Mouse (Mus musculus) gastrocnemius, postnatal 36 days (tissue): ENCODE measurements around the gene Gdf15. TPM values are rescaled to one million over a fixed set of nuclear protein-coding genes. Genes with fewer than 3 reads are reported as not detected.
"Not testable (repeated sequence)": the region's sequence is repeated elsewhere in the genome, so short reads cannot be mapped to it uniquely, and the experiment has no call there.

Source experiments
- DNase-seq, 2 experiments: peaks; one replicate each; pipeline ENCODE4 v3.0.0; 2022
- intact Hi-C: fragments of 180-260 bp; cut with DNase I; formaldehyde crosslinking; loops from one replicate; pipeline ENCODE4 v1.15.1; 2025
- total RNA-seq, 2 experiments: library from RNA; stranded (reverse); gene quantifications; 2 replicates each; pipeline ENCODE4 v1.2.3; 2021

Gene Gdf15
- total RNA-seq, 2 experiments from 2014 or later, result 0.18 TPM; not detected in 1

- DNase-seq, result no peak
- intact Hi-C loops, result no loop called here
Measured at GRCm38 (mm10) chr8:70594621-70595564, 37.4 kb downstream of the Gdf15 start.

GRCm38 (mm10) chr8:70593961-70594609 lies 38.2 kb downstream of the Gdf15 start, which contains the start of gene Isyna1:
Gene Isyna1 (plus strand): TSS chr8:70594373.
- peak; percentile 58 to 62 for DNase-seq
- intact Hi-C loops, result no loop called here

- intact Hi-C loops, result no loop called here
- no peak for DNase-seq
Measured at GRCm38 (mm10) chr8:70593173-70593572, 39.1 kb downstream of the Gdf15 start.

GRCm38 (mm10) chr8:70591569-70591968 lies 40.7 kb downstream of the Gdf15 start:
- intact Hi-C loops, result no loop called here
- no peak for DNase-seq

- not testable (repeated sequence) for DNase-seq
Measured at GRCm38 (mm10) chr8:70587955-70588354, 44.3 kb downstream of the Gdf15 start.

GRCm38 (mm10) chr8:70585258-70585652 lies 47.0 kb downstream of the Gdf15 start:
- intact Hi-C loops, result loop anchor here (2.0 kb wide), 1 partner anchor 24 kb away; no protein-coding TSS in a partner anchor
- peak; percentile 53 to 71 for DNase-seq

More at GRCm38 (mm10) chr8:70587955-70588354, 44.3 kb downstream of the Gdf15 start:
- intact Hi-C loops, result not testable (repeated sequence)

- no peak for DNase-seq
- intact Hi-C loops, result loop anchor here (2.0 to 5.0 kb wide), 2 partner anchors 24 to 37 kb away; no protein-coding TSS in a partner anchor
Measured at GRCm38 (mm10) chr8:70584606-70585257, 47.5 kb downstream of the Gdf15 start.

GRCm38 (mm10) chr8:70583476-70584387 lies 48.5 kb downstream of the Gdf15 start:
- no peak for DNase-seq
- intact Hi-C loops, result loop anchor here (2.0 to 5.0 kb wide), 2 partner anchors 23 to 36 kb away; no protein-coding TSS in a partner anchor

Other genes with a start within 250 kb of the Gdf15 start
- gene Crtc1, start 192.9 kb downstream of the Gdf15 start, total RNA-seq, result 1 to 10 TPM; 5.3 to 7.5 TPM
- gene Klhl26, start 155.5 kb downstream of the Gdf15 start, total RNA-seq, result 1 to 10 TPM; 6.8 to 7.5 TPM
- gene Tmem59l, start 145.1 kb downstream of the Gdf15 start, total RNA-seq, result not detected
- 1 to 10 TPM; 3.4 to 3.8 TPM for gene Crlf1, start 139.3 kb downstream of the Gdf15 start, total RNA-seq
- 100 to 1,000 TPM; 126 to 128 TPM for gene Rex1bd, start 125.7 kb downstream of the Gdf15 start, total RNA-seq
- 100 to 1,000 TPM; 787 to 802 TPM for gene Uba52, start 121.7 kb downstream of the Gdf15 start, total RNA-seq
- 100 to 1,000 TPM in 1 of 2 experiments, 10 to 100 TPM in 1; 99.3 to 107 TPM for gene Fkbp8, start 104.7 kb downstream of the Gdf15 start, total RNA-seq
- 10 to 100 TPM; 67.7 to 74.7 TPM for gene Kxd1, start 104.5 kb downstream of the Gdf15 start, total RNA-seq
- 10 to 100 TPM in 1 of 2 experiments, 1 to 10 TPM in 1; 9.6 to 10.5 TPM for gene Ell, start 93.0 kb downstream of the Gdf15 start, total RNA-seq
- 1 to 10 TPM; 4.1 to 5.1 TPM for gene Isyna1, start 38.1 kb downstream of the Gdf15 start, total RNA-seq
- 10 to 100 TPM; 12.5 to 15.9 TPM for gene Ssbp4, start 23.6 kb downstream of the Gdf15 start, total RNA-seq
- under 1 TPM; 0.38 to 0.64 TPM for gene Lrrc25, start 16.3 kb downstream of the Gdf15 start, total RNA-seq
- 10 to 100 TPM; 11.1 to 15.9 TPM for gene Pgpep1, start 27.9 kb upstream of the Gdf15 start, total RNA-seq
- gene Lsm4, start 40.8 kb upstream of the Gdf15 start, total RNA-seq, result 10 to 100 TPM; 54.9 to 63.3 TPM
- gene Jund, start 66.5 kb upstream of the Gdf15 start, total RNA-seq, result 10 to 100 TPM; 60.6 to 77.9 TPM
- gene Iqcn, start 71.0 kb upstream of the Gdf15 start, total RNA-seq, result under 1 TPM in 1 of 2 experiments, not detected in 1; 0.05 TPM
- gene Gm3336, start 86.1 kb upstream of the Gdf15 start, total RNA-seq, result not detected
- gene Pde4c, start 91.3 kb upstream of the Gdf15 start, total RNA-seq, result 1 to 10 TPM; 1.9 to 2.1 TPM
- gene Rab3a, start 122.2 kb upstream of the Gdf15 start, total RNA-seq, result 10 to 100 TPM; 36.8 to 37.3 TPM
- 10 to 100 TPM; 20.7 to 21.4 TPM for gene Mpv17l2, start 128.5 kb upstream of the Gdf15 start, total RNA-seq
- gene Pik3r2, start 144.3 kb upstream of the Gdf15 start, total RNA-seq, result 10 to 100 TPM; 14.3 to 16.1 TPM
- 1 to 10 TPM; 2.9 to 4.1 TPM for gene Mast3, start 172.6 kb upstream of the Gdf15 start, total RNA-seq
- gene Il12rb1, start 176.0 kb upstream of the Gdf15 start, total RNA-seq, result under 1 TPM in 1 of 2 experiments, not detected in 1; 0.15 TPM
- 10 to 100 TPM; 47.9 to 92.8 TPM for gene Arrdc2, start 207.3 kb upstream of the Gdf15 start, total RNA-seq
- gene Kcnn1, start 230.8 kb upstream of the Gdf15 start, total RNA-seq, result 10 to 100 TPM; 12.8 to 18.3 TPM
- gene Ccdc124, start 241.5 kb upstream of the Gdf15 start, total RNA-seq, result 10 to 100 TPM; 56.2 to 64.3 TPM